Mouse (Mus musculus): ENCODE data around the gene Camk2b. TPM values are rescaled to one million over a fixed set of nuclear protein-coding genes. Genes with fewer than 3 reads are reported as not detected.
"Not testable (repeated sequence)": the region's sequence is repeated elsewhere in the genome, so short reads cannot be mapped to it uniquely, and the experiment has no call there.

Camk2b gene
- polyA plus RNA-seq (2015; fragmentation: Nextera tagmentation; extraction: Ambion mirVana) = 119 and 121 TPM in 2 replicates

GRCm38 (mm10) chr11:6066176-6066575 is at the start of gene Camk2b:
Gene Camk2b, minus strand, starts transcription at chr11:6066362.
- Histone ChIP-seq H3K27me3 (peaks cover 51% of the 10 kb centered on the region), H3K9me3 (no peaks in the 10 kb centered on the region), H3K4me1 (peaks cover 32% of the 10 kb centered on the region), H3K4me2 (replicated peaks) (peak within 1 kb of the TSS; percentile 58), H3K36me3 (no peaks in the 10 kb centered on the region), H3K9ac (replicated peaks) (peak within 1 kb of the TSS; percentile 69), H3K4me3 (peak within 1 kb of the TSS; percentile 74), H3K27ac (replicated peaks) (peak within 1 kb of the TSS; percentile 87)
- WGBS = 6% methylated on average over 6 of the region's 6 CpGs
- no peak for ATAC-seq (replicated peaks)

GRCm38 (mm10) chr11:6111734-6112484 is 45.7 kb upstream of the Camk2b start:
- H3K9ac ChIP-seq (replicated peaks) = no peak overlapping the region
- no peak for ATAC-seq (replicated peaks)
- H3K9me3 ChIP-seq = no peaks in the 10 kb centered on the region
- H3K4me1 ChIP-seq = no peaks in the 10 kb centered on the region
- H3K27ac ChIP-seq (replicated peaks) = no peak overlapping the region
- 95% methylated on average over 5 of the region's 5 CpGs for WGBS
- H3K27me3 ChIP-seq = no peaks in the 10 kb centered on the region
- peaks cover 40% of the 10 kb centered on the region for H3K36me3 ChIP-seq
- H3K4me2 ChIP-seq (replicated peaks) = no peak overlapping the region
- no peak overlapping the region for H3K4me3 ChIP-seq

GRCm38 (mm10) chr11:6109990-6110389 is 43.8 kb upstream of the Camk2b start:
- Histone ChIP-seq H3K9me3 (no peaks in the 10 kb centered on the region), H3K9ac (replicated peaks) (no peak overlapping the region), H3K4me1 (no peaks in the 10 kb centered on the region), H3K36me3 (peaks cover 44% of the 10 kb centered on the region), H3K27ac (replicated peaks) (no peak overlapping the region; the same call in 1 of the 2 replicates), H3K4me2 (replicated peaks) (no peak overlapping the region), H3K4me3 (no peak overlapping the region), H3K27me3 (no peaks in the 10 kb centered on the region)
- ATAC-seq (replicated peaks) = no peak

- no peaks in the 10 kb centered on the region for H3K4me1 ChIP-seq
- no peak overlapping the region for H3K9ac ChIP-seq (replicated peaks)
- no peak for ATAC-seq (replicated peaks)
- H3K27me3 ChIP-seq = no peaks in the 10 kb centered on the region
- H3K36me3 ChIP-seq = peaks cover 44% of the 10 kb centered on the region
- no peak overlapping the region for H3K4me2 ChIP-seq (replicated peaks)
- WGBS = 96% methylated on average over 5 of the region's 5 CpGs
- H3K9me3 ChIP-seq = no peaks in the 10 kb centered on the region
- no peak overlapping the region for H3K4me3 ChIP-seq
- no peak overlapping the region for H3K27ac ChIP-seq (replicated peaks)
Measured at GRCm38 (mm10) chr11:6108296-6108695, 42.1 kb upstream of the Camk2b start.

DNA sequence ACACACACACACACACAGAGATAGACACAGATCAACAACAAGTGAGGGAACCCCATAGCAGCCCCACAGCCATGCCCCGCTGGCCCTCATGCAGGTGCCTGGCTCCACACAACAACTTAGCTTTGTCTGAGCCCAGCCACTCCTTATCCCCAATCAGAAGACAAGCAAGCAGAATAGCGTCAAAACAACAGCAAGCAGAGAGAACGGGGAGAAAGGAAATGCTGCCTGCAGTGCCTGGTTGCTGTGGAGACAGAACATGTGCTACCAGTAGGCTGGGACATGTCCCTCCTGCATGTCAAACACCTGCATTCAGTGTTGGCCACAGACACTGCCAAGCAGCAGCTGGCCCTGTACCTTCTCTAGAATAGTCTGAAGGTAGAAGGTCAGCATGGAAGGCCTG is 41.6 kb upstream of the Camk2b start:
- Histone ChIP-seq H3K27ac (replicated peaks) (no peak overlapping the region), H3K4me3 (no peak overlapping the region), H3K4me1 (no peaks in the 10 kb centered on the region), H3K4me2 (replicated peaks) (no peak overlapping the region), H3K36me3 (peaks cover 38% of the 10 kb centered on the region), H3K27me3 (no peaks in the 10 kb centered on the region), H3K9me3 (no peaks in the 10 kb centered on the region), H3K9ac (replicated peaks) (no peak overlapping the region)
- 66% methylated on average over 3 of the region's 3 CpGs for WGBS
- no peak for ATAC-seq (replicated peaks)

GRCm38 (mm10) chr11:6104734-6105133 is 38.6 kb upstream of the Camk2b start:
- Histone ChIP-seq H3K9ac (replicated peaks) (no peak overlapping the region), H3K9me3 (no peaks in the 10 kb centered on the region), H3K4me1 (no peaks in the 10 kb centered on the region), H3K4me3 (no peak overlapping the region), H3K27ac (replicated peaks) (no peak overlapping the region), H3K36me3 (peaks cover 14% of the 10 kb centered on the region), H3K4me2 (replicated peaks) (no peak overlapping the region), H3K27me3 (no peaks in the 10 kb centered on the region)
- WGBS = 82% methylated on average over 5 of the region's 5 CpGs
- ATAC-seq (replicated peaks) = no peak

DNA sequence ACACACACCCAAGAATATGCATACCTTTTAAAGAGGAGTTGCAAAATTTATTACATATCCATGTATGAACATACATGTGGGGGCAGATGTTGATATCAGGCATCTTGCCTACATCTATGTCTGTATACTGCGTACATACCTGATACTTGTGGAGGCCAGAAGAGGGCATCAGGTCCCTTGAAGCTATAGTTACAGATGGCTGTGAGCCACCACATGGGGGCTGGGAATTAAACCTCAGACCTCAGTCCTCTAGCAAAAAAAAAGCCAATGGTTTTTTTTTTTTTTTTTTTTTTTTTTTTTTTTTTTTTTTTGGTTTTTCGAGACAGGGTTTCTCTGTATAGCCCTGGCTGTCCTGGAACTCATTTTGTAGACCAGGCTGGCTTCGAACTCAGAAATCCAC is 30.5 kb upstream of the Camk2b start:
- not testable (repeated sequence) for ATAC-seq (replicated peaks); H3K4me3 ChIP-seq; H3K27ac ChIP-seq (replicated peaks)

DNA sequence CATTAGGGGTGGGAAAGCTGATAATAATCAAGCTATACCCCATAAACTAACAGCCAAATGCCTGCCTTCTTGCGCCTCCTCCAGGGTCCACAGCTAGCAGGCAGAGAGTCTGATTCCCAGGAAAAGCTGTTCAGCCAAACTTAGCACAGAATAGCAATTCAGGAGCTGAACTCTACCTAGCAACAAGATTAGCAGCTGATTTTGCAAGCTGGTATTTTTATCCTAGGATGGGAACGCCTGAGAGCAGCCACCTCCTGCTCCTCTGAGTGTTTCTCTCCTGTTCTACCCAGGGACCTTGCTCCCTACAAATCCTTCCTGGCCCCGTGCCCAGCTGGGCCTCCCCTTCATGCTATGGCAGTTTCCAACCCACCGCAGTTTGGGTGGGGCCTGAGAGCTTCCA is 20.8 kb upstream of the Camk2b start:
- Histone ChIP-seq H3K4me2 (replicated peaks) (no peak overlapping the region), H3K9ac (replicated peaks) (no peak overlapping the region), H3K36me3 (no peaks in the 10 kb centered on the region), H3K27me3 (no peaks in the 10 kb centered on the region), H3K9me3 (no peaks in the 10 kb centered on the region), H3K4me3 (no peak overlapping the region), H3K4me1 (peaks cover 10% of the 10 kb centered on the region), H3K27ac (replicated peaks) (peak overlapping the region; percentile 80)
- ATAC-seq (replicated peaks) = no peak
- WGBS = 53% methylated on average over 4 of the region's 4 CpGs

More for the DNA sequence above, 30.5 kb upstream of the Camk2b start:
- 96% methylated on average over 3 of the region's 3 CpGs for WGBS
- not testable (repeated sequence) for H3K36me3 ChIP-seq; H3K4me1 ChIP-seq; H3K9ac ChIP-seq (replicated peaks); H3K9me3 ChIP-seq; H3K27me3 ChIP-seq; H3K4me2 ChIP-seq (replicated peaks)

DNA sequence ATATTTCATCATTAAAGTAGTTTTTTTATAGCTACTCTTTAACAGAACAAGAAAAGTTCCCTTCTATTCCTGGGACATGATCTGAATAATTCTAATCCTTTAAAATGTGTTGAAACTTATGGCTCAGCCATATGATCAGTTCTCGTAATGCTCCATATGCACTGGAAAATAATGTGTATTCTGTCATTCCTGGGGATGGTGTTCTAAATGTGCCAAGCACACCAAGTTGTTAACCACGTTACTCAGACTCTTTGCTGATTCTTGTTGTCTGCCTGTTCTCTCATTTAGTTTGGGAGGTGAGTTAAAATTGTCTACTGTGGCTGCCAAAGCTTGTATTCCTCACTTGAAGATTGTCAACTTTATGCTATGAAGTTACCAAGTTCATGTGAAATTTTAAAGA is 12.6 kb upstream of the Camk2b start:
- Histone ChIP-seq H3K4me1 (peaks cover 18% of the 10 kb centered on the region), H3K9ac (replicated peaks) (no peak overlapping the region), H3K36me3 (no peaks in the 10 kb centered on the region), H3K27ac (replicated peaks) (peak overlapping the region; percentile 72), H3K4me2 (replicated peaks) (no peak overlapping the region), H3K9me3 (no peaks in the 10 kb centered on the region), H3K4me3 (no peak overlapping the region), H3K27me3 (no peaks in the 10 kb centered on the region)
- ATAC-seq (replicated peaks) = no peak; the same call in 1 of the 2 replicates
- 73% methylated on average over 2 of the region's 2 CpGs for WGBS

DNA sequence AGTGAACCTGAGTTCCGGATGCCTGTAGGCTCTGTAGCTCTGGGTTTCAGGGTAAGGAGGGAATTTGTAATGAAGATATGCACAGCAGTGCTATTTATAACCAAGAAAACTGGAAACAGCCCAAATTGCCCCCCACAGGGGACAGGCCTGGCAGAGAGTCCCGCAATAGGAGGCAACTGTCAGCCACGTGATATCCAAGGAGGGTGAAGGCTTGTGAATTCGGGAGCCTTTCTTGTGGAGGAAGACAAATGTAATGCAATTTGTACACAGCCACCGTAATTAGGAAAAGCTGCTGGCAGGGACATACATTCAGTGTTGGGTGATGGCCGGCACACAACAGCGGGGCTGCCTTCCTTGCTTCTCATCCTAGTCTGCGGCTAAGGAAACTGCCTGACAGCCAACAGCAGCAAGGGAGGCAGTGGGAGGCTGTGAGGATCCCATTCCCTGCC is 9.5 kb upstream of the Camk2b start:
- Histone ChIP-seq H3K27me3 (no peaks in the 10 kb centered on the region), H3K4me1 (peaks cover 18% of the 10 kb centered on the region), H3K4me3 (no peak overlapping the region), H3K36me3 (no peaks in the 10 kb centered on the region), H3K27ac (replicated peaks) (peak overlapping the region; percentile 79), H3K9me3 (no peaks in the 10 kb centered on the region), H3K4me2 (replicated peaks) (no peak overlapping the region), H3K9ac (replicated peaks) (no peak overlapping the region)
- peak; percentile 80 for ATAC-seq (replicated peaks)
- 23% methylated on average over 8 of the region's 8 CpGs for WGBS

- Histone ChIP-seq H3K9me3 (no peaks in the 10 kb centered on the region), H3K27me3 (peaks cover 45% of the 10 kb centered on the region), H3K36me3 (no peaks in the 10 kb centered on the region), H3K27ac (replicated peaks) (peak overlapping the region; percentile 14; the same call in 1 of the 2 replicates), H3K4me1 (peaks cover 27% of the 10 kb centered on the region), H3K9ac (replicated peaks) (peak overlapping the region; percentile 31; the same call in 1 of the 2 replicates), H3K4me3 (peak overlapping the region; percentile 25), H3K4me2 (replicated peaks) (peak overlapping the region; percentile 42)
- WGBS = 6% methylated on average over 18 of the region's 19 CpGs
- ATAC-seq (replicated peaks) = no peak; the same call in 1 of the 2 replicates
Measured at GRCm38 (mm10) chr11:6068181-6068957, 2.2 kb upstream of the Camk2b start.

DNA sequence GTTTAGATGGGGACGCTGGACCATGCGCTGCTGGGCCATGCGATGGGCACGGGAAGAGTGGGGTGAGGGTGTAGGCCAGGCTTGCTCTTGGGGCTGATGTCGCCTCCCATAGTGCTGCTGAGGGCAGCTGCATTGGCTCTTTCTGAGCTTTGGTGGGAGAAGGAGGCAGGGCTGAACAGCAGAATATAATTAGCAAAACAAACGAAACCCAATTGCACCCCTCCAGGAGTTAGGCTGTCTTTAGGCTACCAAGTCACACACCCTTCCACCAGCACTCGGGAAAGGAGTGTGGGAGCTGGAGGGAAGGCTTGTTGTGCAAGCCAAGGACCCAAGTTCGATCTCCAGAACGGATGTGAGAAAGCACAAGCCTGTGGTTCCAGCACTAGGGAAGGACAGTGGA is 998 bp upstream of the Camk2b start:
- 32% methylated on average over 9 of the region's 9 CpGs for WGBS
- Histone ChIP-seq H3K4me3 (no peak overlapping the region), H3K9me3 (no peaks in the 10 kb centered on the region), H3K27ac (replicated peaks) (no peak overlapping the region), H3K9ac (replicated peaks) (no peak overlapping the region), H3K4me2 (replicated peaks) (no peak overlapping the region), H3K4me1 (peaks cover 32% of the 10 kb centered on the region), H3K36me3 (no peaks in the 10 kb centered on the region), H3K27me3 (peaks cover 51% of the 10 kb centered on the region)
- no peak for ATAC-seq (replicated peaks)
